Mouse (Mus musculus): ENCODE results near the gene Cabcoco1. TPM values are rescaled to one million over a fixed set of nuclear protein-coding genes. Genes with fewer than 3 reads are reported as not detected.

The Cabcoco1 gene
- polyA plus RNA-seq, 2 experiments: 0.41 to 0.66 TPM

- Histone ChIP-seq H3K4me3 (ENCODE audit: insufficient read depth in 1 of 2, low read depth in 2 of 2, low read length in 2 of 2) (no peak overlapping the region), H3K36me3 (replicated peaks; ENCODE audit: control insufficient read depth, insufficient read depth, low read depth) (no peaks in the 10 kb centered on the region), H3K9ac (replicated peaks) (no peak overlapping the region), H3K27ac (no peak overlapping the region), H3K27me3 (ENCODE audit: control insufficient read depth, insufficient read depth, low read length) (no peaks in the 10 kb centered on the region), H3K4me1 (replicated peaks; ENCODE audit: control insufficient read depth in 2 of 2, insufficient read depth in 2 of 2, low read length in 1 of 2) (no peaks in the 10 kb centered on the region), H3K9me3 (ENCODE audit: control insufficient read depth, low read length) (no peaks in the 10 kb centered on the region), H3K4me2 (ENCODE audit: low read depth) (no peak overlapping the region)
- TF ChIP-seq CTCF (IDR thresholded peaks at IDR 0.05; ENCODE audit: low read depth): no peak
- TF ChIP-seq EP300 (IDR thresholded peaks at IDR 0.05; ENCODE audit: low read depth): no peak
- 69% methylated on average over 11 of the region's 11 CpGs for WGBS (ENCODE audit: insufficient replicate concordance)
- no peak for DNase-seq (ENCODE audit: low read depth in 3 of 3, low spot score in 3 of 3)
- no peak for ATAC-seq (ENCODE audit: insufficient read depth)
Observed at GRCm38 (mm10) chr10:68491557-68491956, 50.1 kb downstream of the Cabcoco1 start.

DNA sequence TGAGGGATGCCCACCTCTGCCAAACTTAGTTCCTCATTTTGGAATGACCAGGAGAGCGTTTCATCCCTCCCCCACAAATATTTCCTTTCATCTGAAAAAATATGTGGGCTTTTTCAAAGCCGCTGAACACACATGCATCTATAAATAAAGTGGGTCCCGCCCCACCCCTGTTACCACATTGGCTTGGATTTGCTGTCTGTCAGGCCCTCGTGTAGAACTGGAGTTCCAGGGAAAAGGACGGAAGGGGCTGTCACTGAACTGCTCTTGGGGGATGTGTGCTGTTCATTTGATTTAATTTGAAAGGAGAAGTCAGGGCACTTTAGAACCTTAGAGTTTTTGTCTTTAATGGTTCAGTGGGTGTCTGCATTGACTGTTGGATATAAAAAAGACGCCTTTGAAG lies 50.9 kb downstream of the Cabcoco1 start:
- no peaks in the 10 kb centered on the region for H3K4me1 ChIP-seq (replicated peaks; ENCODE audit: control insufficient read depth in 2 of 2, insufficient read depth in 2 of 2, low read length in 1 of 2)
- no peak overlapping the region for H3K9ac ChIP-seq (replicated peaks)
- ATAC-seq (ENCODE audit: insufficient read depth): no peak
- H3K36me3 ChIP-seq (replicated peaks; ENCODE audit: control insufficient read depth, insufficient read depth, low read depth): no peaks in the 10 kb centered on the region
- H3K9me3 ChIP-seq (ENCODE audit: control insufficient read depth, low read length): no peaks in the 10 kb centered on the region
- TF ChIP-seq EP300 (IDR thresholded peaks at IDR 0.05; ENCODE audit: low read depth) (no peak), CTCF (IDR thresholded peaks at IDR 0.05; ENCODE audit: low read depth) (no peak)
- no peak overlapping the region for H3K27ac ChIP-seq
- WGBS (ENCODE audit: insufficient replicate concordance): 32% methylated on average over 6 of the region's 6 CpGs
- DNase-seq (ENCODE audit: low read depth in 3 of 3, low spot score in 3 of 3): no peak
- no peaks in the 10 kb centered on the region for H3K27me3 ChIP-seq (ENCODE audit: control insufficient read depth, insufficient read depth, low read length)
- no peak overlapping the region for H3K4me2 ChIP-seq (ENCODE audit: low read depth)
- H3K4me3 ChIP-seq (ENCODE audit: insufficient read depth in 1 of 2, low read depth in 2 of 2, low read length in 2 of 2): no peak overlapping the region

DNA sequence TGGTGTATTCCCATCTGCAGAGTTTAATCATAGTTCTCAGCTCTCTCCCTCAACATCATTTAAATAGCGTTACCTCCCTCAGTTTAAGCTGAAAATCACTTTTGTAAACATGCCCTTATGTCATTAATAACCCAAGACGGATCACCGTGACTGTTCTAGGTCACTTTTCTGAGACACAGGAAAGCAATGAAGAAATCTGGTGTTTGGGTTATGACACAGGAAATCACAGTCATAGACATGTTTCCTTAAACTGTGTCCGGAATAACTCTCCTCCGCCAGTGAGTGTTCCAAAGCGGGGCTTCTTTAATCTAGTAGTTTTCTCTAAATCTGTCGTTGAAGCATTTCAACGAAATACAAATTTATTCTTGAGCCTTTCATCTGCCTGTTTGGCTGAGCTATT lies 68.9 kb downstream of the Cabcoco1 start:
- Histone ChIP-seq H3K9ac (replicated peaks) (no peak overlapping the region), H3K9me3 (ENCODE audit: control insufficient read depth, low read length) (no peaks in the 10 kb centered on the region), H3K4me1 (replicated peaks; ENCODE audit: control insufficient read depth in 2 of 2, insufficient read depth in 2 of 2, low read length in 1 of 2) (no peaks in the 10 kb centered on the region), H3K27me3 (ENCODE audit: control insufficient read depth, insufficient read depth, low read length) (no peaks in the 10 kb centered on the region), H3K4me2 (ENCODE audit: low read depth) (no peak overlapping the region), H3K4me3 (ENCODE audit: insufficient read depth in 1 of 2, low read depth in 2 of 2, low read length in 2 of 2) (no peak overlapping the region), H3K27ac (no peak overlapping the region), H3K36me3 (replicated peaks; ENCODE audit: control insufficient read depth, insufficient read depth, low read depth) (no peaks in the 10 kb centered on the region)
- WGBS (ENCODE audit: insufficient replicate concordance): 62% methylated on average over 8 of the region's 8 CpGs
- TF ChIP-seq CTCF (IDR thresholded peaks at IDR 0.05; ENCODE audit: low read depth): no peak
- no peak for TF ChIP-seq EP300 (IDR thresholded peaks at IDR 0.05; ENCODE audit: low read depth)
- no peak for DNase-seq (ENCODE audit: low read depth in 3 of 3, low spot score in 3 of 3)
- no peak for ATAC-seq (ENCODE audit: insufficient read depth)

GRCm38 (mm10) chr10:68465737-68466327 lies 75.9 kb downstream of the Cabcoco1 start:
- Histone ChIP-seq H3K27ac (no peak overlapping the region), H3K9me3 (ENCODE audit: control insufficient read depth, low read length) (no peaks in the 10 kb centered on the region), H3K36me3 (replicated peaks; ENCODE audit: control insufficient read depth, insufficient read depth, low read depth) (no peaks in the 10 kb centered on the region), H3K9ac (replicated peaks) (no peak overlapping the region), H3K4me2 (ENCODE audit: low read depth) (no peak overlapping the region), H3K4me1 (replicated peaks; ENCODE audit: control insufficient read depth in 2 of 2, insufficient read depth in 2 of 2, low read length in 1 of 2) (no peaks in the 10 kb centered on the region), H3K4me3 (ENCODE audit: insufficient read depth in 1 of 2, low read depth in 2 of 2, low read length in 2 of 2) (no peak overlapping the region), H3K27me3 (ENCODE audit: control insufficient read depth, insufficient read depth, low read length) (no peaks in the 10 kb centered on the region)
- 57% methylated on average over 4 of the region's 4 CpGs for WGBS (ENCODE audit: insufficient replicate concordance)
- TF ChIP-seq EP300 (IDR thresholded peaks at IDR 0.05; ENCODE audit: low read depth): no peak
- DNase-seq (ENCODE audit: low read depth in 3 of 3, low spot score in 3 of 3) (no peak), ATAC-seq (ENCODE audit: insufficient read depth) (no peak)

DNA sequence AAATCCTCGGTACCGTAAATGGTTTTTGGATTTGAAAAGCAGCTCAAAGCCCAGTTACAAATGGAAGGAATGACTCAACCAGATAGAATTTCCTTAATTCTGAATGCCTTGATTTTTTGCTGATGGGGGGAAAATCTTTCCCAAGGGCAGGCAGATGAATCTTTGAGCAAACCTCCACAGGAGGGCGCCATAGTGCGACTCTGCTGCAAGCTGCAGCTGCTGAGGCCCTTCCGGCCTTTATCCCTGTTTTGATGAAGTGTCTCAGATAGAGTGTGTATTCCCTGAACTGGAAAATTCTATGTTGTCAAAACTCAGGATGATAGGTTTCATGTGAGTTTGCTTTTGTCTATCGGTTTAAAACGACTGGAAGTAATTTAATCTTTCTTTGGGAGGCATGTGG lies 76.8 kb downstream of the Cabcoco1 start:
- peak in 1 of 3 experiments; percentile 16 for DNase-seq (ENCODE audit: low read depth in 3 of 3, low spot score in 3 of 3)
- no peak overlapping the region for H3K4me2 ChIP-seq (ENCODE audit: low read depth)
- no peaks in the 10 kb centered on the region for H3K4me1 ChIP-seq (replicated peaks; ENCODE audit: control insufficient read depth in 2 of 2, insufficient read depth in 2 of 2, low read length in 1 of 2)
- 33% methylated on average over 7 of the region's 7 CpGs for WGBS (ENCODE audit: insufficient replicate concordance)
- no peaks in the 10 kb centered on the region for H3K36me3 ChIP-seq (replicated peaks; ENCODE audit: control insufficient read depth, insufficient read depth, low read depth)
- H3K9me3 ChIP-seq (ENCODE audit: control insufficient read depth, low read length): no peaks in the 10 kb centered on the region
- no peak for ATAC-seq (ENCODE audit: insufficient read depth)
- TF ChIP-seq CTCF (IDR thresholded peaks at IDR 0.05; ENCODE audit: low read depth) (peak; percentile 73), EP300 (IDR thresholded peaks at IDR 0.05; ENCODE audit: low read depth) (no peak)
- H3K4me3 ChIP-seq (ENCODE audit: insufficient read depth in 1 of 2, low read depth in 2 of 2, low read length in 2 of 2): no peak overlapping the region
- no peak overlapping the region for H3K27ac ChIP-seq
- H3K27me3 ChIP-seq (ENCODE audit: control insufficient read depth, insufficient read depth, low read length): no peaks in the 10 kb centered on the region
- no peak overlapping the region for H3K9ac ChIP-seq (replicated peaks)

Data from liver, embryonic 14.5 days (tissue).